Mouse (Mus musculus) spleen, adult 2 months (tissue): Measurements from ENCODE around the gene Erc2.

ENCODE experiments used
- CTCF ChIP-seq: fragments of 200-500 bp; IDR thresholded peaks from 2 replicates; pipeline ENCODE4 v1.5.1; 2011; ENCODE audit warnings: mild to moderate bottlenecking, inconsistent platforms; ENCODE audit not compliant: insufficient read depth, insufficient read length, insufficient replicate concordance; ENCODE audit errors: extremely low read depth
- POLR2A ChIP-seq: fragments of 200-500 bp; IDR thresholded peaks from 2 replicates; pipeline ENCODE4 v1.6.1; 2011; ENCODE audit warnings: low read depth, low read length, inconsistent platforms

- TF ChIP-seq POLR2A (no peak), CTCF (no peak)
These were observed 467.6 kb downstream of the Erc2 start for GRCm38 (mm10) chr14:28089636-28090443.
